Mouse (Mus musculus) midbrain, postnatal 0 days (tissue): ENCODE measurements around the gene Riiad1. TPM values are rescaled to one million over a fixed set of nuclear protein-coding genes. Genes with fewer than 3 reads are reported as not detected.
A peak's percentile ranks its signal among the peaks of the same experiment; 100 is the strongest.

Source experiments
- ATAC-seq: fragments of 200-750 bp; cut with Nextera tagmentation; 2 replicates; pipeline ENCODE4 v1.8.0; 2017; ENCODE audit warnings: moderate number of reproducible peaks, mild to moderate bottlenecking, moderate TSS enrichment, moderate library complexity; ENCODE audit not compliant: low FRiP score
- DNase-seq: peaks from one replicate; pipeline ENCODE4 v3.0.0-alpha.2; 2015; ENCODE audit warnings: low spot score
- H3K27ac ChIP-seq: fragments of 300-500 bp; sonication (generic); 2 replicates; pipeline ENCODE4 v1.5.1; 2014; ENCODE audit warnings: low read depth, mild to moderate bottlenecking, low read length, mixed read lengths
- H3K27me3 ChIP-seq: fragments of 300-500 bp; sonication (generic); 2 replicates; pipeline ENCODE4 v1.6.1; 2014; ENCODE audit warnings: low read length, control low read depth, mixed read lengths; ENCODE audit not compliant: insufficient read depth
- H3K36me3 ChIP-seq: fragments of 300-500 bp; sonication (generic); 2 replicates; pipeline ENCODE4 v1.6.1; 2014; ENCODE audit warnings: low read length, control low read depth, mixed read lengths; ENCODE audit not compliant: insufficient read depth
- H3K4me1 ChIP-seq: fragments of 300-500 bp; sonication (generic); 2 replicates; pipeline ENCODE4 v1.6.1; 2014; ENCODE audit warnings: mild to moderate bottlenecking, control low read depth, antibody characterized with exemption, low read length, mixed read lengths; ENCODE audit not compliant: insufficient read depth
- H3K4me2 ChIP-seq: fragments of 300-500 bp; sonication (generic); 2 replicates; pipeline ENCODE4 v1.6.1; 2014; ENCODE audit warnings: low read depth, mild to moderate bottlenecking, low read length, mixed read lengths; ENCODE audit not compliant: poor library complexity, severe bottlenecking
- H3K4me3 ChIP-seq: fragments of 300-500 bp; sonication (generic); 2 replicates; pipeline ENCODE4 v1.5.1; 2014; ENCODE audit warnings: low read depth, mild to moderate bottlenecking, low read length, moderate library complexity
- H3K9ac ChIP-seq: fragments of 300-500 bp; sonication (generic); replicated peaks from 2 replicates; pipeline ENCODE4 v1.6.1; 2014; ENCODE audit warnings: mild to moderate bottlenecking, low read length, moderate library complexity, mixed read lengths; ENCODE audit not compliant: poor library complexity, severe bottlenecking
- H3K9me3 ChIP-seq: fragments of 300-500 bp; sonication (generic); 2 replicates; pipeline ENCODE4 v1.6.1; 2016; ENCODE audit warnings: low read length, control low read depth
- CTCF ChIP-seq: IDR thresholded peaks from 2 replicates; pipeline ENCODE4 v1.5.1; 2016; ENCODE audit warnings: antibody characterized with exemption, mild to moderate bottlenecking
- WGBS: fragments of 180-500 bp; shearing (Covaris S2); extraction: QIAGEN DNeasy Blood & Tissue Kit; methylation state at CpG from one replicate; pipeline ENCODE4 v1.1.7; 2014; 5-methylcytosine and 5-hydroxymethylcytosine counted together
- polyA plus RNA-seq: library from polyadenylated mRNA; unstranded; fragments of >200 nt; fragmentation: Nextera tagmentation; extraction: Ambion mirVana; gene quantifications from 2 replicates; pipeline ENCODE4 v1.2.1, GENCODE M21; 2015
- total RNA-seq: library from RNA; depleted of rRNA; stranded (reverse); fragments of >200 nt; gene quantifications from 2 replicates; pipeline ENCODE4 v1.2.3, GENCODE M21; 2014

The Riiad1 gene
- total and polyA plus RNA-seq, 2 experiments from 2014 or later: 6.6 to 23.3 TPM

DNA sequence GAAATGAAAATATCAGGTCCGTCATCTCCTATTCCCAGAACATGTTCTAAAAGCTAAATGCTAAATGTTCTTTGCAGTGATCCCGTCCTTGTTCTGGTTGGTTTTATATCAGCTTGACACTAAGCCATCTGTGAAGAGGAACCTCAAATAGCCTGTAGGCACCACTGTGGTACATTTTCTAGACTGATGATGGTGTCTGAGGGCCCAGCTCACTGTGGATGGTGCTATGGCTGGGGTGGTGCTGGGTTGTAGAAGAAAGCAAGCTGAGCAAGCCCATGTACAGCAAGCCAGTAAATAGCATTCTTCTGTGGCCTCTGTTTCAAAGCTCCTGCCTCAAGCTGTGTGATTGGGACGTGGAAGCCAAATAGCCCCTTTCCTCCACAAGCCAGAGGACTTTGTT, 23.1 kb downstream of the Riiad1 start:
- Histone ChIP-seq H3K27me3 (no peaks in the 10 kb centered on the region), H3K4me1 (no peaks in the 10 kb centered on the region), H3K27ac (peak overlapping the region; percentile 57; the same call in 1 of the 2 replicates), H3K9ac (peak overlapping the region; percentile 44; the same call in 1 of the 2 replicates), H3K9me3 (no peaks in the 10 kb centered on the region), H3K4me3 (peak overlapping the region; percentile 38; the same call in 1 of the 2 replicates), H3K4me2 (no peak overlapping the region), H3K36me3 (no peaks in the 10 kb centered on the region)
- TF ChIP-seq CTCF: no peak
- WGBS: 55% methylated on average over 3 of the region's 3 CpGs
- DNase-seq (no peak), ATAC-seq (peak; percentile 33)

DNA sequence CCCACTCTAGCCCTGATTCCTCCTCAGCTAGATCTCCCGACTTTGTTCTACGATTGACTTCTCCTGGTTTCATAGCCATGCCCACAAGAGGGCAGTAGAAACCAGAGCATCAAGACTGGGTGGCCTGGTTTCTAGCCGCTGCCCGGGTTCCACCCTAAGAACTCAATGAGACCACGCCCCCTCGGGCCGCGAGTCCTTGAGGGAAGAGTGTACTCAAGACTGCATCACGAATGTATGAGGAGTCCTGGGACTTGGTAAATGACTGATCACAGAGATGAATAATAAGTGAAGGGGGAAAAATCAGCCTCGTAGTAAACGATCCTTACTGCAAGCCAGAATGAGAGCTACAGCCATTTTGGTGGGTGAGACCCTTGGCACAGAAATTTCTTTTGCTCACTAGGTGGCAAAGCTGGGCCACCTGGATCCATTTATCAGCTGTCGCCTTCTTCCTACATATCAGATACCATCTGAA, 23.6 kb downstream of the Riiad1 start:
- no peaks in the 10 kb centered on the region for H3K9me3 ChIP-seq
- H3K4me1 ChIP-seq: no peaks in the 10 kb centered on the region
- peak overlapping the region; percentile 44; the same call in 1 of the 2 replicates for H3K9ac ChIP-seq
- H3K27ac ChIP-seq: peak overlapping the region; percentile 57; the same call in 1 of the 2 replicates
- WGBS: under 1% methylated on average over 12 of the region's 12 CpGs
- peak; percentile 87 for ATAC-seq
- H3K36me3 ChIP-seq: no peaks in the 10 kb centered on the region
- H3K4me3 ChIP-seq: peak overlapping the region; percentile 38
- H3K27me3 ChIP-seq: no peaks in the 10 kb centered on the region
- TF ChIP-seq CTCF: peak; percentile 87
- H3K4me2 ChIP-seq: peak overlapping the region; percentile 41
- DNase-seq: peak; percentile 98

DNA sequence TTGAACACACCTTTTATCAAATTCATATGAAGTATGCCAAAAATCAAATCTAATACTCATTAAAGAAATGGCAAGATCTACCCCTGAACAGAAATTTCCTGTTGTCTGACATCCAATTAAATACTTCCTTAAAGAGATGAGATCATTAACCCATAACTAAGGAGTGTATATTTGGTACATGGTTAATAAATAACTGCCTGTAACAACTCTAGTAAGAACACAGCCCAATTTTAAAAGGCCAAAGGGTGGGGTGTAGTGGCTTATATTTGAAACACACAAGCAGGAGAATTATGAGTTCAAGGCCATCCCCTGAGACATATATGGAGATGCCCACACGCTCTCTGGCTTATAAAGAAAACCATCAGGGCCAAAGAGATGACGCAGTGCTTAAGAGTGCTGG, 30.8 kb downstream of the Riiad1 start:
- Histone ChIP-seq H3K27me3 (no peaks in the 10 kb centered on the region), H3K9me3 (no peaks in the 10 kb centered on the region), H3K4me2 (no peak overlapping the region), H3K36me3 (peaks cover 27% of the 10 kb centered on the region), H3K4me1 (no peaks in the 10 kb centered on the region), H3K9ac (no peak overlapping the region), H3K27ac (no peak overlapping the region), H3K4me3 (no peak overlapping the region)
- WGBS: 85% methylated on average over 2 of the region's 2 CpGs
- TF ChIP-seq CTCF: no peak
- ATAC-seq (no peak), DNase-seq (no peak)

DNA sequence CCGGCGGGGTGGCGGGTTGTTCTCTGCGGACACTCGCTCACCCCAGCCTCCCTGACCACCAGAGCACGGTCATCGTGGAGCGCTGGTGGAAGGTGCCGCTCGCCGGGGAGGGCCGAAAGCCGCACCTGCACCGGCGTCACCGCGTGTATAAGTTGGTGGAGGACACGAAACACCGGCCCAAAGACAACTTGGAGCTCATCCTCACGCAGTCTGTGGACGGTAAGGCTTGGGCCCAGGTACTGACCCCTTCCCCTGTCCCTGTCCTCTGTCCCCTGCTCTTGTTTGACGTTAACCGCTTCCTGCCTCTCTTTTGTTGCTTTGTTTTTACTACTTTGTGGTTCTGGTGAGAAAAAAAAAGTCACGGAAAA, 36.6 kb downstream of the Riiad1 start, which contains the start of gene Oaz3:
Oaz3 (minus strand) TSS at position 319 of the 368 bp plus-strand sequence.
- H3K9ac ChIP-seq: peak within 1 kb of the TSS; percentile 66
- no peak for DNase-seq
- TF ChIP-seq CTCF: no peak
- ATAC-seq: peak; percentile 55
- peak within 1 kb of the TSS; percentile 52; the same call in 1 of the 2 replicates for H3K27ac ChIP-seq
- no peaks in the 10 kb centered on the region for H3K27me3 ChIP-seq
- H3K9me3 ChIP-seq: no peaks in the 10 kb centered on the region
- under 1% methylated on average over 24 of the region's 24 CpGs for WGBS
- peaks cover 27% of the 10 kb centered on the region for H3K36me3 ChIP-seq
- no peaks in the 10 kb centered on the region for H3K4me1 ChIP-seq
- H3K4me2 ChIP-seq: peak within 1 kb of the TSS; percentile 91
- peak within 1 kb of the TSS; percentile 63 for H3K4me3 ChIP-seq

DNA sequence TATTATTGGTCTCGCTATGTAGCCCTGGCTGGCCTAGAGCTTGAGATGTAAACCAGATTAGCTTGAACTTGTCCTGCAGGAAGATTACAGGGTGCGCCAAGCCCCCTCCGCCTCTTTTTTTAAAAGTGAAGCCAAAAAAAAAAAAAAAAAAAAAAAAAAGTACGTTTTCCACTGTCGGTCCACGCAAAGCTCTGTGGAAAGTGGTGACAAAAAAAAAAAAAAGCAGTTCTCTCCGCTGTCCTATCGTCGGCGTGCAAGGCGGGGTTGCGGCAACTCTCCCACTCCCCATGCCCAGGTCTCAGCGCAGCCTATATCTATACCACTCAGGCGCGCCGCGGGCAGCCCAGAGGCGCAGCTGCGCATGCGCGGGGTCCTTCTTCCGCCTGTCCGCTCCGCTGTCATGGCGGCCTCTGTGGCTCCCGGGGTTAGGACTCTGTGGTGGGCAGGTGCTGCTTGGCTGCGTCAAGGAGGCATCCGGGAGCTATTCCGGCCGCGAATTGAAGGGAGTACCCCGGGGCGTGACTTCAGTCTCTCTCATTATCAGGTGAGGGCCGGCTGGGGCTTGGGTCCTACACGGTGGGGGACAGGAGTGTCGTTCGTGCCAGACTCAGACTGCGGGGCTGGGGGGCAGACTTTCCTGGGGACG, 37.1 kb downstream of the Riiad1 start, which contains the start of gene Mrpl9:
Mrpl9 (plus strand) TSS at position 368 of the 646 bp plus-strand sequence.
- no peaks in the 10 kb centered on the region for H3K27me3 ChIP-seq
- H3K4me2 ChIP-seq: peak within 1 kb of the TSS; percentile 91
- peak; percentile 98 for DNase-seq
- H3K4me3 ChIP-seq: peak within 1 kb of the TSS; percentile 63
- WGBS: under 1% methylated on average over 39 of the region's 39 CpGs
- peak; percentile 4; the same call in 1 of the 2 replicates for TF ChIP-seq CTCF
- H3K4me1 ChIP-seq: no peaks in the 10 kb centered on the region
- peak; percentile 97 for ATAC-seq
- H3K36me3 ChIP-seq: peaks cover 23% of the 10 kb centered on the region
- H3K27ac ChIP-seq: peak within 1 kb of the TSS; percentile 52; the same call in 1 of the 2 replicates
- no peaks in the 10 kb centered on the region for H3K9me3 ChIP-seq
- peak within 1 kb of the TSS; percentile 66 for H3K9ac ChIP-seq

DNA sequence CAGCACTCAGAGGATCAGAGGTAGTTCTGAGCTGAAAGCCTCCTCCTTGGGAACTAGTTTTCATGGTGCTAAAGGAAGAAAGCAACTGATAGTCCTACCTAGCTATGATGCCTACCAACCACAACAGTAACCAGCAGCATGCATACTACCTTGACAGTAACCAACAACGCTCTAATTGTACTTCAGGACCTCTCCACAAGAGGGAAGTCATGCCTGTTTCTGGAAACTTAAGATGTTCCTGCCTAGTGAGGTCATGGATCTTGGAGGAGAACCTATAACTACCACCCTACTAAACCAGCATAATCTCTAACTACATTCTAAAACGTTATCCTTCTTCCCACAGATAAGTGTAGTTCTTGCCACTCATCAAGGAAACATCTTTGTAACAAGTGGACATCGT, 39.0 kb downstream of the Riiad1 start:
- Histone ChIP-seq H3K36me3 (peaks cover 11% of the 10 kb centered on the region; the same call in 1 of the 2 replicates), H3K27ac (no peak overlapping the region), H3K4me2 (no peak overlapping the region), H3K27me3 (no peaks in the 10 kb centered on the region), H3K4me3 (no peak overlapping the region), H3K9me3 (no peaks in the 10 kb centered on the region), H3K4me1 (no peaks in the 10 kb centered on the region), H3K9ac (no peak overlapping the region)
- DNase-seq: peak; percentile 43
- WGBS: 43% methylated on average over 3 of the region's 3 CpGs
- no peak for ATAC-seq
- TF ChIP-seq CTCF: peak; percentile 67
